Mouse (Mus musculus): ENCODE measurements at regions not wholly inside any gene's neighbourhood (a gene's known extent, or its start where the extent isn't known, plus 50 kb on each side); places are given as distances from the start of the nearest gene placed in this dataset.
A peak's percentile ranks its signal among the peaks of the same experiment; 100 is the strongest.
"Not testable (repeated sequence)": the region's sequence is repeated elsewhere in the genome, so short reads cannot be mapped to it uniquely, and the experiment has no call there.

- DNase-seq (ENCODE audit: low spot score) = no peak
These were observed 339.6 kb upstream of the Gm6657 start for GRCm38 (mm10) chr12:77854281-77855075.

GRCm38 (mm10) chr12:77855796-77856195 lies 338.2 kb upstream of the Gm6657 start:
- no peak for DNase-seq (ENCODE audit: low spot score)

GRCm38 (mm10) chr12:77857281-77857680 lies 336.8 kb upstream of the Gm6657 start:
- no peak for DNase-seq (ENCODE audit: low spot score)

- DNase-seq (ENCODE audit: low spot score) = no peak
These were observed 333.1 kb upstream of the Gm6657 start for GRCm38 (mm10) chr12:77860769-77861557.

- DNase-seq (ENCODE audit: low spot score) = no peak
These were observed 326.0 kb upstream of the Gm6657 start for GRCm38 (mm10) chr12:77867947-77868495.

- DNase-seq (ENCODE audit: low spot score) = no peak
These were observed 324.7 kb upstream of the Gm6657 start for GRCm38 (mm10) chr12:77869296-77869695.

- no peak for DNase-seq (ENCODE audit: low spot score)
These were observed 306.7 kb upstream of the Gm6657 start for GRCm38 (mm10) chr12:77887335-77887734.

- no peak for DNase-seq (ENCODE audit: low spot score)
These were observed 302.6 kb upstream of the Gm6657 start for GRCm38 (mm10) chr12:77891452-77891851.

- no peak for DNase-seq (ENCODE audit: low spot score)
These were observed 299.8 kb upstream of the Gm6657 start for GRCm38 (mm10) chr12:77894238-77894637.

GRCm38 (mm10) chr12:77895508-77895907 lies 298.5 kb upstream of the Gm6657 start:
- DNase-seq (ENCODE audit: low spot score) = no peak

- not testable (repeated sequence) for DNase-seq (ENCODE audit: low spot score)
These were observed 295.1 kb upstream of the Gm6657 start for GRCm38 (mm10) chr12:77898974-77899373.

- no peak for DNase-seq (ENCODE audit: low spot score)
These were observed 292.8 kb upstream of the Gm6657 start for GRCm38 (mm10) chr12:77901254-77901653.

GRCm38 (mm10) chr12:77912863-77913554 lies 281.0 kb upstream of the Gm6657 start:
- no peak for DNase-seq (ENCODE audit: low spot score)

- DNase-seq (ENCODE audit: low spot score) = no peak
These were observed 265.3 kb upstream of the Gm6657 start for GRCm38 (mm10) chr12:77928729-77929128.

- no peak for DNase-seq (ENCODE audit: low spot score)
These were observed 264.5 kb upstream of the Gm6657 start for GRCm38 (mm10) chr12:77929571-77929970.

GRCm38 (mm10) chr12:77943960-77944359 lies 250.1 kb upstream of the Gm6657 start:
- DNase-seq (ENCODE audit: low spot score) = no peak

GRCm38 (mm10) chr12:77949474-77950017 lies 244.5 kb upstream of the Gm6657 start:
- peak; percentile 40 for DNase-seq (ENCODE audit: low spot score)

GRCm38 (mm10) chr12:77952492-77952891 lies 241.6 kb upstream of the Gm6657 start:
- DNase-seq (ENCODE audit: low spot score) = no peak

GRCm38 (mm10) chr12:77962631-77963030 lies 231.4 kb upstream of the Gm6657 start:
- DNase-seq (ENCODE audit: low spot score) = no peak

GRCm38 (mm10) chr12:77968543-77968942 lies 225.5 kb upstream of the Gm6657 start:
- no peak for DNase-seq (ENCODE audit: low spot score)

GRCm38 (mm10) chr12:77970026-77970425 lies 224.0 kb upstream of the Gm6657 start:
- DNase-seq (ENCODE audit: low spot score) = peak; percentile 27

- no peak for DNase-seq (ENCODE audit: low spot score)
These were observed 221.9 kb upstream of the Gm6657 start for GRCm38 (mm10) chr12:77972165-77972564.

Data from urinary bladder, postnatal 14 days (tissue).